Mouse (Mus musculus) olfactory bulb, adult 2 months (tissue): ENCODE results near the gene Rnf43.

Experiments
- CTCF ChIP-seq: fragments of 200-500 bp; IDR thresholded peaks from 2 replicates; pipeline ENCODE4 v1.5.1; 2012; ENCODE audit warnings: low read depth, mild to moderate bottlenecking, low read length, moderate library complexity; ENCODE audit not compliant: insufficient read depth
- POLR2A ChIP-seq: fragments of 200-500 bp; IDR thresholded peaks from 2 replicates; pipeline ENCODE4 v1.6.1; 2012; ENCODE audit warnings: mild to moderate bottlenecking, low read depth, low read length, moderate library complexity; ENCODE audit not compliant: insufficient read depth

GRCm38 (mm10) chr11:87772354-87772753 lies 109.8 kb downstream of the Rnf43 start:
- TF ChIP-seq CTCF (no peak), POLR2A (no peak)
